Mouse (Mus musculus) layer of hippocampus, adult 11-12 months (tissue): ENCODE measurements around the gene Pknox2.

Source experiments
- DNase-seq: peaks from one replicate; pipeline ENCODE4 v3.0.0; 2022; ENCODE audit warnings: low spot score

Pknox2 gene

GRCm38 (mm10) chr9:36938601-36939078 is 208.6 kb downstream of the Pknox2 start:
- no peak for DNase-seq

GRCm38 (mm10) chr9:36933813-36934493 is 213.3 kb downstream of the Pknox2 start:
- DNase-seq, result peak; percentile 72

- DNase-seq, result no peak
Observed at GRCm38 (mm10) chr9:36932950-36933812, 214.0 kb downstream of the Pknox2 start.

GRCm38 (mm10) chr9:36931657-36932056 is 215.6 kb downstream of the Pknox2 start:
- DNase-seq, result no peak

- DNase-seq, result no peak
Observed at GRCm38 (mm10) chr9:36923753-36924152, 223.5 kb downstream of the Pknox2 start.

GRCm38 (mm10) chr9:36921718-36922415 is 225.3 kb downstream of the Pknox2 start:
- peak; percentile 67 for DNase-seq

- DNase-seq, result no peak
Observed at GRCm38 (mm10) chr9:36919472-36919871, 227.7 kb downstream of the Pknox2 start.

GRCm38 (mm10) chr9:36918582-36918981 is 228.6 kb downstream of the Pknox2 start:
- DNase-seq, result no peak

- DNase-seq, result no peak
Observed at GRCm38 (mm10) chr9:36916915-36917314, 230.3 kb downstream of the Pknox2 start.

- DNase-seq, result peak; percentile 89
Observed at GRCm38 (mm10) chr9:36916362-36916761, 230.8 kb downstream of the Pknox2 start.

- no peak for DNase-seq
Observed at GRCm38 (mm10) chr9:36905452-36905851, 241.8 kb downstream of the Pknox2 start.

GRCm38 (mm10) chr9:36900464-36900863 is 246.7 kb downstream of the Pknox2 start:
- DNase-seq, result no peak

GRCm38 (mm10) chr9:36898560-36898959 is 248.6 kb downstream of the Pknox2 start:
- DNase-seq, result no peak

GRCm38 (mm10) chr9:36895009-36895693 is 252.1 kb downstream of the Pknox2 start:
- DNase-seq, result peak; percentile 81

- no peak for DNase-seq
Observed at GRCm38 (mm10) chr9:36894242-36894641, 253.0 kb downstream of the Pknox2 start.

- no peak for DNase-seq
Observed at GRCm38 (mm10) chr9:36893413-36893990, 253.7 kb downstream of the Pknox2 start.

GRCm38 (mm10) chr9:36890552-36890951 is 256.7 kb downstream of the Pknox2 start:
- peak; percentile 65 for DNase-seq

GRCm38 (mm10) chr9:36885237-36885636 is 262.0 kb downstream of the Pknox2 start:
- no peak for DNase-seq

- DNase-seq, result no peak
Observed at GRCm38 (mm10) chr9:36883569-36883968, 263.6 kb downstream of the Pknox2 start.

GRCm38 (mm10) chr9:36882034-36882745 is 265.0 kb downstream of the Pknox2 start:
- no peak for DNase-seq

GRCm38 (mm10) chr9:36881615-36882014 is 265.6 kb downstream of the Pknox2 start:
- no peak for DNase-seq
